Mouse (Mus musculus): ENCODE results near the gene Med10. TPM values are rescaled to one million over a fixed set of nuclear protein-coding genes. Genes with fewer than 3 reads are reported as not detected.
A peak's percentile ranks its signal among the peaks of the same experiment; 100 is the strongest.

The Med10 gene
- polyA plus RNA-seq, 1 experiment from 2014 or later = 180 TPM

DNA sequence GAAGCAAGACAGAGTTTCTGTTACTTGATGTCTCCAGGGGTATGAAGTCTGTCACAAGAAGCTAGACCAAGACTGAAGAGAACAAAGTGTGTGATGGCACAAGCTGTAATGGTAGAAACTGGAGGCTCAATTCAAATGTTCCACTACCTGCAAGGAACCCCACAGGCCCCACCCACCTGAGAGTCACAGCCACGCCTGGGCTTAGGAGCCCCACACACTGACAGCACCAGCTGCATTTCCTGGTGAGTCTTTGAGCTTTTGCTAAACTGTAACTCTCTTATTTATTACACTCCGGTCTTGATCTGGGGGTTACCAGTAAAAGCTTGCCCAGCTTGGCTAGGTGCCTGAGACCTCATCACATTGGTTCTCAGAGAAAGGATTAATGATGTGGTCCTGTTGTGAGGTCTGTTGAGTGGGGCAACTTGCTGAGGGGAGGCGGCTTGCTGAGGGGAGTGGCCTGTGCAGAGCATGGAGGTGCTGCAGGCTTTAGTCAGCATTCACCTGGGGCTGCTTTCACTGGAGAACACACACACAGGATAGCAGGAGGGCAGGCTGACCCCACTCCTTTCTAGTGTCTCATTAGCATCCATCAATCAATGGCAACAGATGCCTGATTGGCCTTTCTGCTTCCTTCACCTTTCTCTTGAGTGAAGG is 19.1 kb downstream of the Med10 start:
- Histone ChIP-seq H3K9ac (ENCODE audit: low read length) (no peak overlapping the region), H3K27me3 (ENCODE audit: control insufficient read depth, insufficient read depth, low read length) (no peaks in the 10 kb centered on the region), H3K27ac (ENCODE audit: low read depth, low read length) (no peak overlapping the region), H3K36me3 (ENCODE audit: control insufficient read depth, insufficient read depth, low read length) (no peaks in the 10 kb centered on the region; the same call in 1 of the 2 replicates), H3K4me2 (ENCODE audit: low read depth, low read length, severe bottlenecking) (no peak overlapping the region), H3K9me3 (ENCODE audit: control insufficient read depth, low read length) (no peaks in the 10 kb centered on the region), H3K4me3 (ENCODE audit: low read depth, low read length) (no peak overlapping the region), H3K4me1 (replicated peaks; ENCODE audit: control insufficient read depth, insufficient read depth, low read length) (no peaks in the 10 kb centered on the region)
- ATAC-seq (replicated peaks; ENCODE audit: low FRiP score) = no peak
- no peak for DNase-seq (ENCODE audit: low spot score)
- 51% methylated on average over 3 of the region's 3 CpGs for WGBS

DNA sequence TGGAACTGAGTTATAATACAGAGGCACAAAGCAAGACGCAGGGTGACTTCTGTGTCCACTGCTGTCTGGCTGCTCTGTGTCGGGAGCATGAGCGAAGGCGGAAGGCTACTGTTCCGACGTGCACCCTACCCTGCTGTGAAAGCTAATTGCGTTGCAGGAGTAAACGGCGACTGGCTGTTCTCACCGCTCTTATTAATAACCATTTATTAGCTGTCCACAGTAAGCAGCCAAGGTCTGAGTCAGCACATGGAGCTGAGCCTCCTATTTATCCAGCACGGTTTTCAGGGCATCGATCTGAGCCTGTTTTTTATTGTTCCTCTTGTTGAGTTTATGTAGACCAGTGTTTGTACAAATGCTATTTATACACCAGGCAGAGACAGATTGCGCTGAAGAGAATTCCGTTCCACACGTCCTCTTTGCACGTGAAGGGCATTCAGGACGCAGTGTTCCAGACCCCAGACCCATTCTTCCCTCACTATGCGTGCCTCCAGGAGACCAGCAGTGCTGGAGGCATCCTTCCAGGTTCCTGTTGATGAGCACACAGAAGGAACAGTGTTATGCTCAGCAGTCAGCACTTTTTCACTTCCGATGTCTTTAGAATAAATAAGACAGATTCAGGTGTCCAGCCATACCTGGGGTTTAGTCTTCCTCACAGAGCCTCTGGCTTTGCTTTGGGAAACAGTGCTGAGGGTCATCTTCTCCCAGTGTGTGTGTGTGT is 21.9 kb downstream of the Med10 start:
- H3K4me1 ChIP-seq (replicated peaks; ENCODE audit: control insufficient read depth, insufficient read depth, low read length) = no peaks in the 10 kb centered on the region
- H3K27ac ChIP-seq (ENCODE audit: low read depth, low read length) = no peak overlapping the region
- no peaks in the 10 kb centered on the region for H3K27me3 ChIP-seq (ENCODE audit: control insufficient read depth, insufficient read depth, low read length)
- no peaks in the 10 kb centered on the region for H3K36me3 ChIP-seq (ENCODE audit: control insufficient read depth, insufficient read depth, low read length)
- no peak overlapping the region for H3K9ac ChIP-seq (ENCODE audit: low read length)
- WGBS = 68% methylated on average over 19 of the region's 19 CpGs
- no peak for DNase-seq (ENCODE audit: low spot score)
- H3K4me2 ChIP-seq (ENCODE audit: low read depth, low read length, severe bottlenecking) = no peak overlapping the region
- H3K9me3 ChIP-seq (ENCODE audit: control insufficient read depth, low read length) = no peaks in the 10 kb centered on the region
- H3K4me3 ChIP-seq (ENCODE audit: low read depth, low read length) = no peak overlapping the region
- 0 out of 2 replicates have a peak, but pooled peaks have one; percentile 11 for ATAC-seq (replicated peaks; ENCODE audit: low FRiP score)

DNA sequence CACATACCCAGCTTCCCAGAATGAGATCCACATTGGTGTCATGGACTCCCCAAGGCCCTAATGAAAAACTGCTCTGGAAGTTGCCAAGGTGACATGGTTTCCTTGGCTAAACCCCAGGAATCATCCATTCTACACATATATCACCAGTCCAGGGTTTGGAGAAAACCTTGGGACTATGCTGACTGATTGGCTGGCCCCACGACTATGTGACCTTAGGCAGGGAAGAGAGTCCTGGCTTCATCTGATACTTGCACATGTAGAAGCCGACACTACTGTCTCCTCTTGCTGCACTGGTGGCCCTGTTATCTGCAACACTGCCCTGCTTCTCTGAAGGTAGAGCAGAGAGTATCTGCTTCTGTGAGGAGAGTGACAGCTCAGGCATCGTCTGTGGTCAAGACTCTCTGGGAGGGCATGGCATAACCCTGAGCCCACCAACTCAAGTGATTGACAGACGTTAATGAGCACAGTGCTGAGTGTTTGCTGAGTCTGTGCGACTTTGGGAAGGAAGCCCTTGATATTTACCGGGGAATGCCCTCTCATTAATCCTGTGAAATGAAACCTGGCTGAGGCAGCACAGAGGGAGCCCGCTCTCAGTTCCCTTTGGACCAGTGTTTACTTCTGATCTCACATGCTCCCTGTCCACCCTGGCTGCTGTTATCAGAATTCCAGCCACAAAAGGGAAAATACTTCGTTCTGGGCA is 23.4 kb downstream of the Med10 start:
- Histone ChIP-seq H3K9me3 (ENCODE audit: control insufficient read depth, low read length) (no peaks in the 10 kb centered on the region), H3K4me1 (replicated peaks; ENCODE audit: control insufficient read depth, insufficient read depth, low read length) (no peaks in the 10 kb centered on the region), H3K4me2 (ENCODE audit: low read depth, low read length, severe bottlenecking) (no peak overlapping the region), H3K27ac (ENCODE audit: low read depth, low read length) (no peak overlapping the region), H3K27me3 (ENCODE audit: control insufficient read depth, insufficient read depth, low read length) (no peaks in the 10 kb centered on the region), H3K9ac (ENCODE audit: low read length) (no peak overlapping the region), H3K4me3 (ENCODE audit: low read depth, low read length) (no peak overlapping the region), H3K36me3 (ENCODE audit: control insufficient read depth, insufficient read depth, low read length) (no peaks in the 10 kb centered on the region)
- WGBS = 47% methylated on average over 8 of the region's 8 CpGs
- 0 out of 2 replicates have a peak, but pooled peaks have one; percentile 38 for ATAC-seq (replicated peaks; ENCODE audit: low FRiP score)
- DNase-seq (ENCODE audit: low spot score) = no peak

DNA sequence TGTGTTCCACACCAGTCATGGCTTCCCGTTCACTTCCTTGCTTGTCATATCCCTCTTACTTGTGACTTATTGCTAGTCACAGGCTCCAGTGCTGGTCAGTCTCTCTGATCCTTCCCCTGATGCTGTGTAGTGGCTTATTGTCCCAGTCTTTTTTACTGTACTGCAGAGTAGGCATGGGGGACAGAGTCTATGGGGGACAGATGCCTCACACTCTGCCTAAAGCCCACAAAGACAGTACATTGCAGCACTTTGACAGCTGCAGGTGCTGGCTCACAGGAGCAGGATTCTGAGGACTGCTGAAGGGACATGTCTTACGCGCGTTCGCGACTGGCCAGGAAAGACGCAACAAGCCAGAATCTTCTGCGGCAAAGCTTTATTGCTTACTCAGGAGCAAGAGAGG is 28.4 kb downstream of the Med10 start:
- H3K4me3 ChIP-seq (ENCODE audit: low read depth, low read length) = no peak overlapping the region
- H3K27ac ChIP-seq (ENCODE audit: low read depth, low read length) = no peak overlapping the region
- DNase-seq (ENCODE audit: low spot score) = no peak
- H3K27me3 ChIP-seq (ENCODE audit: control insufficient read depth, insufficient read depth, low read length) = no peaks in the 10 kb centered on the region
- H3K36me3 ChIP-seq (ENCODE audit: control insufficient read depth, insufficient read depth, low read length) = no peaks in the 10 kb centered on the region
- no peak for ATAC-seq (replicated peaks; ENCODE audit: low FRiP score)
- H3K4me1 ChIP-seq (replicated peaks; ENCODE audit: control insufficient read depth, insufficient read depth, low read length) = no peaks in the 10 kb centered on the region
- no peak overlapping the region for H3K4me2 ChIP-seq (ENCODE audit: low read depth, low read length, severe bottlenecking)
- H3K9me3 ChIP-seq (ENCODE audit: control insufficient read depth, low read length) = no peaks in the 10 kb centered on the region
- no peak overlapping the region for H3K9ac ChIP-seq (ENCODE audit: low read length)
- 93% methylated on average over 8 of the region's 8 CpGs for WGBS

DNA sequence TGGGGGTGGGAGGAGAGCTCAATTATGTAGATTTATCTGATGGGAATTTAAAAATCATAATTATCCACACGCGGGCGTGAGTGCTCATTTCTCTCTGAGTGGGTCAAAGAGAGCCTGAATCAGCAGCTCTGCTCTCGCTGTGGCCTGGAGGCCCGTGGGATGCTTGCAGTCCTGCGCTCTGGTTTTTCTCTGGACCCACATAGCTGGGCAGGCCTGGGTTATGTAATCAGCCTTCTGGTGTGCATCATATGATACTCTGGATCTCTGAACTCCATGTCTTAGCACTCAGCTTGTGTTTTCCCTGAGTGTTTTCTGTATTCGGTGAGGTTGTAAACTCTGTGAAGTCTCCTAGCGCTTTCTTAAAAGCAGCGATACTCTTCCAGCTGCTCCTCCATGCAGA is 30.4 kb downstream of the Med10 start:
- WGBS = 90% methylated on average over 9 of the region's 9 CpGs
- H3K9me3 ChIP-seq (ENCODE audit: control insufficient read depth, low read length) = no peaks in the 10 kb centered on the region
- H3K4me2 ChIP-seq (ENCODE audit: low read depth, low read length, severe bottlenecking) = no peak overlapping the region
- ATAC-seq (replicated peaks; ENCODE audit: low FRiP score) = no peak
- no peaks in the 10 kb centered on the region for H3K36me3 ChIP-seq (ENCODE audit: control insufficient read depth, insufficient read depth, low read length)
- H3K27me3 ChIP-seq (ENCODE audit: control insufficient read depth, insufficient read depth, low read length) = no peaks in the 10 kb centered on the region
- DNase-seq (ENCODE audit: low spot score) = no peak
- H3K4me3 ChIP-seq (ENCODE audit: low read depth, low read length) = no peak overlapping the region
- H3K4me1 ChIP-seq (replicated peaks; ENCODE audit: control insufficient read depth, insufficient read depth, low read length) = no peaks in the 10 kb centered on the region
- no peak overlapping the region for H3K9ac ChIP-seq (ENCODE audit: low read length)
- H3K27ac ChIP-seq (ENCODE audit: low read depth, low read length) = no peak overlapping the region

DNA sequence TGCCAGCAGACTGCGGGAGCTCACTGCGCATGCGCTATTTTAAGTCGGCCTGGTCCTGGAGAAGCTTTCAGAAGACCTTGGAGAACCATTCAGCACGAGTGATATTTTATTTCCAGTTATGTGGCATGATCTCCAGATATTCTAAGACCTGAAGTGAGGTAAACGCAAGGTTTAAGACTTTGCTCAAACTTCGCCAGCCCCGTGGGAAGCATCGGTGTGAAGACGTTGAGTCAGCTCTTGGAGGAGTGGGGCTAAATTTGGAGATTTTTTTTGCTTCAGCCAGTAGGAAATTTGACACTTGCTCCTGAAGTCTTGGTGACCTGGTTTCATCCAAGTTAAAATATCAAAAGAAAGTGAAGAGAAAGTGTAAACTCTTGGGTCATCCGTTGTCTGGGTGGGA is 31.2 kb downstream of the Med10 start:
- DNase-seq (ENCODE audit: low spot score) (no peak), ATAC-seq (replicated peaks; ENCODE audit: low FRiP score) (no peak)
- no peak overlapping the region for H3K4me3 ChIP-seq (ENCODE audit: low read depth, low read length)
- H3K4me2 ChIP-seq (ENCODE audit: low read depth, low read length, severe bottlenecking) = no peak overlapping the region
- H3K36me3 ChIP-seq (ENCODE audit: control insufficient read depth, insufficient read depth, low read length) = no peaks in the 10 kb centered on the region
- no peaks in the 10 kb centered on the region for H3K9me3 ChIP-seq (ENCODE audit: control insufficient read depth, low read length)
- no peaks in the 10 kb centered on the region for H3K27me3 ChIP-seq (ENCODE audit: control insufficient read depth, insufficient read depth, low read length)
- 90% methylated on average over 11 of the region's 11 CpGs for WGBS
- no peak overlapping the region for H3K9ac ChIP-seq (ENCODE audit: low read length)
- no peaks in the 10 kb centered on the region for H3K4me1 ChIP-seq (replicated peaks; ENCODE audit: control insufficient read depth, insufficient read depth, low read length)
- H3K27ac ChIP-seq (ENCODE audit: low read depth, low read length) = no peak overlapping the region

DNA sequence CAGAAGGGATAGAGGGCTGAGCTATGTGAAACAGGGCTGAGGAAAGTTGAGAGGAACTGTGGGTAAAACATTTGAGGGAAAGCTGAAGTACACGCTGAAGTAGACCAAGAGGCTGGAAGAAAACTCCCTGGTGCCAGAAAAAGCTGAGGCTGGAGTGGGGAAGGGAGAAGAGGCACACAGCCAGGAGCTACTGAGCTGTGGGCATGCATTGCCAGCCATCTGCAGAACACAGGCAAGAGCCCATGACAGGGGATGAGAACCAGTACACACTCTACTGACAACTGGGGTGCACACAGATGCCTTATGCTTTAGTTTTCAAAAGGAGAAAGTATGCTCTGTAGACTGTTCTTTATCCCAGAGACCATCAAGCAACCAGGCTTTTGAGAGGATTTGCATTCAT is 43.4 kb downstream of the Med10 start:
- H3K9ac ChIP-seq (ENCODE audit: low read length) = no peak overlapping the region
- H3K4me1 ChIP-seq (replicated peaks; ENCODE audit: control insufficient read depth, insufficient read depth, low read length) = no peaks in the 10 kb centered on the region
- no peaks in the 10 kb centered on the region for H3K36me3 ChIP-seq (ENCODE audit: control insufficient read depth, insufficient read depth, low read length)
- no peak overlapping the region for H3K27ac ChIP-seq (ENCODE audit: low read depth, low read length)
- H3K4me2 ChIP-seq (ENCODE audit: low read depth, low read length, severe bottlenecking) = no peak overlapping the region
- WGBS = 92% methylated on average over 1 of the region's 1 CpGs
- ATAC-seq (replicated peaks; ENCODE audit: low FRiP score) (no peak), DNase-seq (ENCODE audit: low spot score) (no peak)
- H3K27me3 ChIP-seq (ENCODE audit: control insufficient read depth, insufficient read depth, low read length) = no peaks in the 10 kb centered on the region
- H3K9me3 ChIP-seq (ENCODE audit: control insufficient read depth, low read length) = no peaks in the 10 kb centered on the region
- no peak overlapping the region for H3K4me3 ChIP-seq (ENCODE audit: low read depth, low read length)

DNA sequence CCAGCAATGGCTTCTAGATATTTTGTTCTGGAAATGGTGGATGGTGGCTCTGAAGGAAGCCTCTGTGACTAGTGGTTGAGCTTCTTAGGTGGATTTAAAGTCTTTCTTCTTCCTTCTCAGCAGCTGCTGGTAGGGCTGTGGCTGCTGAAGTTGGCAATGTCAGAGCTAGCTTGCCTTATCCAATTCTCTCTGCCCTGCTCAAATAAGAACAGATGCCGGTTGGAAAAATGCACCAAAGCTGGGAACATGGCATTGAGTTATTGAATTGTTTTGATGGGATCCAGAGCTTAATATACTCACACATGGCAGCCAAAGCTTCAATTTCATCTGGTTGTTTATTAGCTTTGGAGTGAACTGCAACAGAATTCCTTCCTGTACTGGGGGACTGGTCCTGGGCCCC is 47.4 kb downstream of the Med10 start:
- WGBS = 82% methylated on average over 1 of the region's 1 CpGs
- Histone ChIP-seq H3K9me3 (ENCODE audit: control insufficient read depth, low read length) (no peaks in the 10 kb centered on the region), H3K4me3 (ENCODE audit: low read depth, low read length) (no peak overlapping the region), H3K27ac (ENCODE audit: low read depth, low read length) (no peak overlapping the region), H3K27me3 (ENCODE audit: control insufficient read depth, insufficient read depth, low read length) (no peaks in the 10 kb centered on the region), H3K4me2 (ENCODE audit: low read depth, low read length, severe bottlenecking) (no peak overlapping the region), H3K4me1 (replicated peaks; ENCODE audit: control insufficient read depth, insufficient read depth, low read length) (no peaks in the 10 kb centered on the region), H3K9ac (ENCODE audit: low read length) (no peak overlapping the region), H3K36me3 (ENCODE audit: control insufficient read depth, insufficient read depth, low read length) (no peaks in the 10 kb centered on the region)
- ATAC-seq (replicated peaks; ENCODE audit: low FRiP score) (no peak), DNase-seq (ENCODE audit: low spot score) (no peak)
